Mouse (Mus musculus) ES-E14 (cell line): ENCODE data around the gene Capn11. TPM values are rescaled to one million over a fixed set of nuclear protein-coding genes. Genes with fewer than 3 reads are reported as not detected.

Source experiments
- DNase-seq: peaks from one replicate; pipeline ENCODE4 v3.0.0-alpha.2; 2013; ENCODE audit warnings: low read depth, low spot score
- H3K27ac ChIP-seq: 2 replicates; pipeline ENCODE4 v1.5.1; 2012; ENCODE audit warnings: low read depth, mild to moderate bottlenecking, low read length, moderate library complexity, mixed read lengths; ENCODE audit not compliant: poor library complexity, insufficient read depth, severe bottlenecking
- H3K36me3 ChIP-seq: 2 replicates; pipeline ENCODE4 v1.6.1; 2012; ENCODE audit warnings: mild to moderate bottlenecking, low read length, moderate library complexity, mixed read lengths; ENCODE audit not compliant: control insufficient read depth, poor library complexity, insufficient read depth, severe bottlenecking
- H3K4me1 ChIP-seq, 2 experiments: fragments of 150-350 bp in 1 of 2; sonication (generic) in 1 of 2; 2 replicates each; pipeline ENCODE4 v1.6.1; 2012; ENCODE audit warnings: low read length in 2 of 2, mild to moderate bottlenecking in 1 of 2, mixed read lengths in 1 of 2; ENCODE audit not compliant: control insufficient read depth in 2 of 2, insufficient read depth in 2 of 2, poor library complexity in 1 of 2
- H3K4me3 ChIP-seq, 2 experiments: fragments of 150-350 bp in 1 of 2; sonication (generic) in 1 of 2; 2 replicates each; pipeline ENCODE4 v1.5.1; 2012; ENCODE audit warnings: low read length in 2 of 2, low read depth in 1 of 2, mild to moderate bottlenecking in 1 of 2, mixed read lengths in 1 of 2; ENCODE audit not compliant: insufficient read depth in 1 of 2, poor library complexity in 1 of 2, severe bottlenecking in 1 of 2
- H3K9ac ChIP-seq: 2 replicates; pipeline ENCODE4 v1.6.1; 2012; ENCODE audit warnings: low read depth, mild to moderate bottlenecking, low read length, mixed read lengths; ENCODE audit not compliant: poor library complexity, insufficient read depth, severe bottlenecking
- H3K9me3 ChIP-seq: fragments of 150-350 bp; sonication (generic); 2 replicates; pipeline ENCODE4 v1.6.1; 2012; ENCODE audit warnings: low read depth, mild to moderate bottlenecking, low read length; ENCODE audit not compliant: control insufficient read depth, insufficient read depth
- CHD2 ChIP-seq: IDR thresholded peaks from 2 replicates; pipeline ENCODE4 v1.6.1; 2014; ENCODE audit warnings: mild to moderate bottlenecking, low read depth, low read length, inconsistent platforms
- HCFC1 ChIP-seq: IDR thresholded peaks from 2 replicates; pipeline ENCODE4 v1.6.1; 2012; ENCODE audit warnings: low read length, inconsistent platforms, borderline replicate concordance; ENCODE audit not compliant: insufficient read depth
- MAFK ChIP-seq: IDR thresholded peaks from 2 replicates; pipeline ENCODE4 v1.6.1; 2014; ENCODE audit warnings: mild to moderate bottlenecking, low read depth, low read length, inconsistent platforms; ENCODE audit not compliant: insufficient read depth
- ZC3H11A ChIP-seq: IDR thresholded peaks from 2 replicates; pipeline ENCODE4 v1.6.1; 2012; ENCODE audit warnings: low read depth, mild to moderate bottlenecking, inconsistent platforms, low read length, borderline replicate concordance
- ZNF384 ChIP-seq: IDR thresholded peaks from 2 replicates; pipeline ENCODE4 v1.6.1; 2012; ENCODE audit warnings: low read depth, low read length, inconsistent platforms
- in situ Hi-C, 2 experiments: fragments of 600-800 bp; cut with MboI; formaldehyde crosslinking; loops; one replicate each; pipeline ENCODE4 v1.15.1; 2025; ENCODE audit warnings: low sequenced_read_pairs in 2 of 2, inconsistent platforms in 1 of 2; ENCODE audit not compliant: unreplicated experiment in 2 of 2
- total RNA-seq: library from RNA; depleted of rRNA; stranded (reverse); fragments of 300-350 nt; gene quantifications from 2 replicates; pipeline ENCODE4 v1.2.3, GENCODE M21; 2012

The Capn11 gene
- total RNA-seq, 1 experiment: not detected

DNA sequence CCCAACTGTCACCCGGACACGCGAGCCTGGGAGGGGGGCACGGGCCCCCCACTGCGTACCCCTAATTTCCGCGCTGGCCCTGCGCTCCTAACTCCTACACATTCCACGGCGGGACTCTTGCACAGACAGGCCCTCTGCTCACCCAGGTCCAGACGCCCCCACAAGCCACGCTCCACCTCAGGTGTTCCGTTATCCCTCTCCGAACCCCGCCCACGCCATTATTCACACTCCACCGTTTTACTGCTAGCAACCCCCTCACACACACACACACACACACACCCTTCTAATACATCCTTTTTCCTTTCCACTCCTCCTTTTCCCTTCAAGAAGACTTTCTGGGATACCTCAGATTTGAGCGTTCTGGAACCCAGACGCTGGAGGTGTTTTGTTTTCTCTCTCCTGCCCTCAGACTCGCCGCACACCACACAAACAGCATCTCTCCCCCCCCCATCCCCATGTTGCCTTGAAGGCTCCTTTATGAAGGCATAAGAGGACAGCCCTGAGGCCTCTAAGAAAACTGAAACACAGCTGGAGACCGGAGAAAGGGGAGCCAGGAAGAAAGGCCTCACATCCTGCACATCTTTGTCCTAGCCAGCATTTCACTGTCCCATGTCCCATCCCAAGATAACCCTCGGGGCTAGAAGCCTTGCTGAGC lies 63.3 kb downstream of the Capn11 start:
- Histone ChIP-seq H3K27ac (peak overlapping the region; percentile 67; the same call in 1 of the 2 replicates), H3K36me3 (peaks cover 21% of the 10 kb centered on the region; the same call in 1 of the 2 replicates), H3K4me1 (peaks cover 5 to 26% of the 10 kb centered on the region in 2 experiments), H3K4me3 (peak overlapping the region; percentile 85 to 87), H3K9me3 (no peaks in the 10 kb centered on the region), H3K9ac (peak overlapping the region; percentile 84; the same call in 1 of the 2 replicates)
- no peak for DNase-seq
- TF ChIP-seq HCFC1: no peak
- no peak for TF ChIP-seq ZNF384
- in situ Hi-C loops: no loop called here

DNA sequence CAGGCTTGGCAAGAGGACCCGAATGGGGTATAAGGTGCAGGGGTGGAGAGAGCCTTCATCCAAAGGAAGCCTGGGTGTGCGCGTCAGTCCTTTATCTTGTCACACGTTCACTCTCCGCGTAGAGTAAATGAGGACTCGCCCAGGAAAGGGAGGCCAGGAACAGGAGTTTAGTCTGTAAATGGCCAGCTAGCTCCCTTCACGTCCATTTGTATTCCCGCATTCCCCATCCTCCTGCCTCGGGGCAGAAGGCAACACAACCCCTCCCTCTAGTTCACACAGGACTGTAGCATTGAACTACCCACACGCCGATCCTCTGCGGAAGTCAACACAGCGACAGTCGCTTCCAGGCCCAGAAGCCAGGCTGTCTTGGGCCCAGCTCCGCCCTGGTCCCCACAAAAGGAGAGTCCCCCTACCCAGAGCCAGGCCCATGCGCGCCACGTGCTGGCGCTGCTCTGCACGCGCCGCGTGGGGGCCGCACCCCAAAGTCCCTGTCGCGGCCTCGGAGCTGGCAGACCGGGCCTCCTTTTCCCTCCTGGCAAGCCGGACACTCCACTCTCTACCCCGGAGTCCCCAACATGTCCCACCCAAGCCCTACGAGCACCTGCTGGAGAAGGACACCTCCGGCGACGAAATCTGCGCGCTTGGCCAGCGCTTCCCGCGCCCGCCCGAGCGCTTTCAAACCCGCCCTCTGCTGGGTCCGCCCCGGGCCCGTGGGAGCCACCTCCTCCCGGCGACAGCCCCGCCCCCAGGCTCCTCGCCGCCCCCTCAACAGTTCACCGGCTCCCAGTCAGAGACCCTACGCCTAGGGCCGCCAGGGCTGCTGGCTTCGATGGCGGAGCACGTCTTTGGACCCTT lies 64.0 kb downstream of the Capn11 start:
- in situ Hi-C loops: no loop called here
- Histone ChIP-seq H3K36me3 (peaks cover 22% of the 10 kb centered on the region), H3K27ac (peak overlapping the region; percentile 67; the same call in 1 of the 2 replicates), H3K4me1 (peaks cover 5 to 31% of the 10 kb centered on the region in 2 experiments), H3K9me3 (no peaks in the 10 kb centered on the region), H3K9ac (peak overlapping the region; percentile 84), H3K4me3 (peak overlapping the region; percentile 85 to 87)
- no peak for DNase-seq
- TF ChIP-seq ZC3H11A: no peak
- TF ChIP-seq HCFC1: no peak
- no peak for TF ChIP-seq ZNF384
- TF ChIP-seq CHD2: no peak
- no peak for TF ChIP-seq MAFK

DNA sequence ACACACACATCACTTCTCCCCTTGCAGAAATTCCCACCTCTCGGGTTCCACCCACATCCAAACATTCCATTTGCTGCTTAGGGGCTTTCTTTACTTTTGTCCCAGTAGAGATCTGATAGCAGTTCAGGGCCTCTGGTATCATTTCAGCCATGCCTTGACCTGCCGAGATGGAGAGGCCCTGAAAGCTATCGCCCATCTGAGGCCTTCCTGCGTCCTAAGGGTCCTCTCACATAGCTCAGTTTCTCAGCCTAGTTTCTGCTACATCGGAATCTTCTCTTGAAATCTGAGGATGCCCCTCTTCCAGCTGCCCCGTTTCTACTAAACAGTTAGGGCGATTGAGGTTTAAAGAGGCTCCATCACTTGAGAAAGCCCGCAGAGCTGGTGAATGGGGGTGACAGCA lies 64.9 kb downstream of the Capn11 start:
- TF ChIP-seq ZC3H11A (no peak), CHD2 (no peak), ZNF384 (no peak), MAFK (no peak), HCFC1 (no peak)
- H3K9ac ChIP-seq: peak overlapping the region; percentile 84; the same call in 1 of the 2 replicates
- no peaks in the 10 kb centered on the region for H3K9me3 ChIP-seq
- no peak overlapping the region for H3K27ac ChIP-seq
- peaks cover 31% of the 10 kb centered on the region for H3K36me3 ChIP-seq
- in situ Hi-C loops: no loop called here
- no peak for DNase-seq
- peaks cover 5 to 31% of the 10 kb centered on the region in 2 experiments for H3K4me1 ChIP-seq
- peak overlapping the region; percentile 85 to 87 for H3K4me3 ChIP-seq

DNA sequence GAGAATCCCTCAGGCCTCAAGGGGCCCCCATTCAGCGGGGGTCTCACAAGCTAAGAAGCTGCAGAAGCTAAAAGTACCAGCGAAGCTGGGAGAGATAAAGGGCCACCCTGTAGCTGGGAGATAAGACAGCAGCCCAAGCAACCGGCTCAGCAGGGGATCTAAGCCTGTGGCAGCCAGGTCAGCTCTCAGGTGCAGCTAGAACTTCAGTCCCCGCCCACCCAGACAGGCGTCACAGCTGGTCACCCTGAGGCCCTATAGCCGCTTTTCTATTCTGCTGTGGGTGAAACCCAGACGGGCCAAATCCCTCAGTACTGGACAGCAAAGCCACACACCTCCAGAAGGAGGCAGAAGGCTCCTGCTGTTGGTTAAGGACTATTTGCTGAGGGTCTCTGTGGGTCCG lies 65.6 kb downstream of the Capn11 start:
- Histone ChIP-seq H3K36me3 (peaks cover 38% of the 10 kb centered on the region), H3K27ac (no peak overlapping the region), H3K9me3 (no peaks in the 10 kb centered on the region), H3K4me1 (peaks cover 5 to 31% of the 10 kb centered on the region in 2 experiments), H3K4me3 (peak overlapping the region; percentile 85 to 87), H3K9ac (peak overlapping the region; percentile 84; the same call in 1 of the 2 replicates)
- no peak for TF ChIP-seq HCFC1
- peak; percentile 35; the same call in 1 of the 2 replicates for TF ChIP-seq ZC3H11A
- in situ Hi-C loops: no loop called here
- DNase-seq: no peak
